Mouse (Mus musculus) E14TG2a.4 (cell line): ENCODE results near the gene Sprtn.

ENCODE experiments used
- CTCF ChIP-seq: conservative IDR thresholded peaks from 2 replicates; pipeline ENCODE4 v1.5.1; 2014; ENCODE audit warnings: low read length
- NANOG ChIP-seq: IDR thresholded peaks from 2 replicates; pipeline ENCODE4 v1.6.1; 2014; ENCODE audit warnings: borderline replicate concordance, low read length, mixed read lengths
- POU5F1 ChIP-seq: IDR thresholded peaks from 2 replicates; pipeline ENCODE4 v1.6.1; 2014; ENCODE audit warnings: low read length, borderline replicate concordance

- TF ChIP-seq CTCF: no peak
- TF ChIP-seq NANOG: no peak
- no peak for TF ChIP-seq POU5F1
Measured at GRCm38 (mm10) chr8:124911938-124912872, 14.5 kb downstream of the Sprtn start.
